19 mouse cellular contexts compared by ENCODE assay signal in the genomic region with DNA sequence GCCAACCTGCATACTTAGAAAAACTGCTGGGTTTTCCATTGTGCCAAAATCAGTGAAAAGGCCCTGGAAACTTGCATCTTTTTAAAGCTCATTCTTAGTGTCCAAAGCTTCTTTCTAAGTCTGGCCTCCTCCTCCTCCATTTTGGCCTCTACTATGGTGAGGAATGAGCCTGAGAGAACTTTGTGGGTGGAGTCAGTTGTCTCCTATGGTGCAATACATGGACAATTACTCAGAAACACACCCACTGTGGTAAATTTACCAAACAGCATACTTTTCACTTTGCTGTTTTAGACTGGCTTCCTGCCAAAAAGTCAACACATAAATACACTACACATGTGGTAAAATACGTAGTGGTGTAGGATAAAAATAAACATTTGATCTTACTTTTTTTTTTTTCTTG.
"Had no signal": no experiment of that assay in that cellular context is flagged by ENCODE, and none has a peak within 500 bp of the region (broad histone marks: within the 10 kb centered on the region; RNA-seq: fewer than 3 reads in every experiment).

No protein-coding gene starts in this region.

- DNase-seq: kidney, adult 2 months; kidney, postnatal 25 days; layer of hippocampus, adult 9-11 months; liver; lung, adult 18-20 months; lung, postnatal 14 days; retina, postnatal 1 day; right cerebral cortex, postnatal 25 days; spleen, adult 18-20 months; thymus, postnatal 25 days had no signal

- H3K27me3 ChIP-seq: limb, embryonic 12.5 days; liver, embryonic 12.5 days; liver, embryonic 15.5 days; midbrain, embryonic 13.5 days; neural tube, embryonic 13.5 days; stomach, embryonic 15.5 days had no signal

- H3K27ac ChIP-seq: kidney, postnatal 0 days; layer of hippocampus, adult 2 months; limb, embryonic 12.5 days; liver, embryonic 12.5 days; liver, embryonic 15.5 days; macrophage; midbrain, embryonic 13.5 days; neural tube, embryonic 13.5 days; stomach, embryonic 15.5 days had no signal

- H3K9me3 ChIP-seq: limb, embryonic 12.5 days; liver, embryonic 12.5 days; liver, embryonic 15.5 days; midbrain, embryonic 13.5 days; neural tube, embryonic 13.5 days; stomach, embryonic 15.5 days had no signal

- H3K9ac ChIP-seq: limb, embryonic 12.5 days; liver, embryonic 12.5 days; liver, embryonic 15.5 days; midbrain, embryonic 13.5 days; neural tube, embryonic 13.5 days; stomach, embryonic 15.5 days had no signal

- H3K4me2 ChIP-seq: limb, embryonic 12.5 days; liver, embryonic 12.5 days; liver, embryonic 15.5 days; midbrain, embryonic 13.5 days; neural tube, embryonic 13.5 days; stomach, embryonic 15.5 days had no signal

- H3K4me3 ChIP-seq: layer of hippocampus, adult 2 months; limb, embryonic 12.5 days; liver, embryonic 12.5 days; liver, embryonic 15.5 days; midbrain, embryonic 13.5 days; neural tube, embryonic 13.5 days; stomach, embryonic 15.5 days had no signal

- H3K4me1 ChIP-seq: limb, embryonic 12.5 days; liver, embryonic 12.5 days; liver, embryonic 15.5 days had no signal

- ATAC-seq: liver, embryonic 12.5 days; midbrain, embryonic 13.5 days had no signal

- H3K36me3 ChIP-seq: limb, embryonic 12.5 days; liver, embryonic 12.5 days; liver, embryonic 15.5 days; midbrain, embryonic 13.5 days; neural tube, embryonic 13.5 days; stomach, embryonic 15.5 days had no signal
